In the genomic region with DNA sequence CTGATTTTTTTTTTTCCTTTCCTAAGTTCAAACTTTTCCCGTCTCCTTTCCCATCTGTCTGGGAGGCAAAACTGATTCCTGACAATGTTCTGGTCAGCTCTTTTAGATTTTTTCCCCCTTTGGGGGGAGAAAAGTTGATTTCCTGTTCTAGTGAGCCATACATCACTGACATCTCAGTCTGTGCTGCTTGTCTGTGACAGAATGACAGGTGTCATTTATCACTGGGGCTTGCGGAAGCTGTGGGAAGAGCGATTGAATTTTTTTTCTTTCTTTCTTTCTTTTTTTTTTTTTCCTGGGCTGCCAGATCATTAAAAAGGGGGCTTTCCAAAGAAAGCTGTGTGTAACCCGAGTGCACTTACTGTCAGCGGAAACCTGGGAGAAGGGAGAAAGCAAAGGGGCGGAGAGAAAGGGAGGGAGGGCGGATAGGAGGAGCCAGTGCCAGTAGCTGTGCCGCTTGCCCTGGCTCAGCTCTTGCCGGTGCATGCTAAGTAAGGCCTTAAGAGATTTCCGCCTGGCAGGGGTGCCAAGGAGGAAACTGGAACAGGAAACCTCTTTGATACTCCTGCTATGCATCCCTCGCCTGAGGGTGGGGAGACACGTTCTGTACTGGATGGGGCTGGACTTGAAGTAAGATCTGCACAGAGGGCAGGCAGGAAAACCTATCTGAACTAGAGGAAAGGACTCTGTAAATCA, we compare ENCODE assay signal across 8 mouse cellular contexts.
DNase-seq lines count a peak whose midpoint lies in the region; ATAC-seq and TF ChIP-seq lines count a peak whose summit lies in the region.

No protein-coding gene starts in this region.

- peak overlapping the region; percentile 49 for H3K4me2 ChIP-seq in hindbrain, embryonic 14.5 days (replicated peaks)

- H3K27ac ChIP-seq in hindbrain, embryonic 14.5 days, result peak overlapping the region; percentile 44
- H3K27ac ChIP-seq in small intestine, adult 2 months (ENCODE audit: insufficient read depth, low read depth, low read length), result no peak overlapping the region; the same call in 1 of the 2 replicates

- peak; percentile 85 for ATAC-seq in common myeloid progenitor, adult 5-6 weeks (replicated peaks; ENCODE audit: low read depth, poor library complexity, severe bottlenecking)
- ATAC-seq in hindbrain, embryonic 14.5 days (ENCODE audit: low FRiP score), result peak; percentile 80; the same call in 1 of the 2 replicates
- 0 out of 2 replicates have a peak, but pooled peaks have one; percentile 47 for ATAC-seq in megakaryocyte-erythroid progenitor cell, adult 5-6 weeks (replicated peaks; ENCODE audit: low FRiP score, low TSS enrichment, poor library complexity, severe bottlenecking)

- DNase-seq in MN1 (ENCODE audit: low spot score), result peak; percentile 80
- peak; percentile 54 for DNase-seq in gastrocnemius, postnatal 10 days
- DNase-seq in hindbrain, embryonic 14.5 days (ENCODE audit: low spot score), result peak; percentile 54
- DNase-seq in left cerebral cortex, postnatal 4 days, result peak; percentile 43
- DNase-seq in cerebellum, adult 8-10 months, result no peak

- H3K4me3 ChIP-seq in hindbrain, embryonic 14.5 days (replicated peaks; ENCODE audit: low read length), result peak overlapping the region; percentile 5; the same call in 1 of the 2 replicates
- peak overlapping the region; percentile 28 for H3K4me3 ChIP-seq in small intestine, adult 2 months (ENCODE audit: low read depth, low read length)

- TF ChIP-seq CTCF in small intestine, adult 2 months (IDR thresholded peaks at IDR 0.05; ENCODE audit: extremely low read depth, insufficient read length, insufficient replicate concordance, low read depth, low read length), result no peak

- 2% methylated on average over 12 of the region's 12 CpGs for WGBS in hindbrain, embryonic 14.5 days
- 5% methylated on average over 12 of the region's 12 CpGs for WGBS in small intestine, adult 2 months

- no peak for TF ChIP-seq POLR2A in small intestine, adult 2 months (IDR thresholded peaks at IDR 0.05; ENCODE audit: low read depth, low read length)

- no peaks in the 10 kb centered on the region for H3K27me3 ChIP-seq in hindbrain, embryonic 14.5 days (ENCODE audit: control insufficient read depth, insufficient read depth, low read length)
- no peaks in the 10 kb centered on the region for H3K27me3 ChIP-seq in small intestine, adult 2 months (ENCODE audit: control insufficient read depth, insufficient read depth, low read length)

- intact Hi-C loops in left cerebral cortex, postnatal 4 days (cut with DNase I), result no loop called here

- no peaks in the 10 kb centered on the region for H3K36me3 ChIP-seq in hindbrain, embryonic 14.5 days (replicated peaks; ENCODE audit: control insufficient read depth, insufficient read depth)
- H3K36me3 ChIP-seq in small intestine, adult 2 months (ENCODE audit: control insufficient read depth, insufficient read depth, low read length), result no peaks in the 10 kb centered on the region

- peak overlapping the region; percentile 47 for H3K9ac ChIP-seq in hindbrain, embryonic 14.5 days

- no peaks in the 10 kb centered on the region for H3K9me3 ChIP-seq in hindbrain, embryonic 14.5 days (ENCODE audit: control insufficient read depth, low read length)

- peaks cover 30% of the 10 kb centered on the region for H3K4me1 ChIP-seq in hindbrain, embryonic 14.5 days (replicated peaks; ENCODE audit: control insufficient read depth, insufficient read depth, low read length)
- H3K4me1 ChIP-seq in small intestine, adult 2 months (ENCODE audit: control insufficient read depth, insufficient read depth, insufficient read length, low read length), result peaks cover 3% of the 10 kb centered on the region; the same call in 1 of the 2 replicates
